Mouse (Mus musculus) embryonic facial prominence, embryonic 10.5 days (tissue): ENCODE data around the gene Tnf. TPM values are rescaled to one million over a fixed set of nuclear protein-coding genes. Genes with fewer than 3 reads are reported as not detected.

Experiments used
- DNase-seq: peaks from one replicate; pipeline ENCODE4 v3.0.0-alpha.2; 2017; ENCODE audit warnings: low spot score
- H3K27ac ChIP-seq: fragments of 300-500 bp; sonication (generic); replicated peaks from 2 replicates; pipeline ENCODE4 v1.5.1; 2016; ENCODE audit warnings: mild to moderate bottlenecking
- H3K27me3 ChIP-seq: fragments of 300-500 bp; sonication (generic); replicated peaks from 2 replicates; pipeline ENCODE4 v1.6.1; 2016; ENCODE audit warnings: low read depth, mild to moderate bottlenecking; ENCODE audit not compliant: poor library complexity, severe bottlenecking
- H3K36me3 ChIP-seq: fragments of 300-500 bp; sonication (generic); replicated peaks from 2 replicates; pipeline ENCODE4 v1.6.1; 2016; ENCODE audit warnings: mild to moderate bottlenecking, moderate library complexity
- H3K4me1 ChIP-seq: fragments of 300-500 bp; sonication (generic); 2 replicates; pipeline ENCODE4 v1.6.1; 2016
- H3K4me3 ChIP-seq: fragments of 300-500 bp; sonication (generic); 2 replicates; pipeline ENCODE4 v1.5.1; 2016; ENCODE audit warnings: mild to moderate bottlenecking, moderate library complexity
- H3K9me3 ChIP-seq: fragments of 300-500 bp; sonication (generic); 2 replicates; pipeline ENCODE4 v1.6.1; 2016; ENCODE audit warnings: mild to moderate bottlenecking
- WGBS: fragments of 180-500 bp; shearing (Covaris S2); methylation state at CpG from one replicate; pipeline ENCODE4 v1.1.7; 2016; 5-methylcytosine and 5-hydroxymethylcytosine counted together
- polyA plus RNA-seq: library from polyadenylated mRNA; unstranded; fragments of >200 nt; fragmentation: Nextera tagmentation; extraction: Ambion mirVana; gene quantifications from 2 replicates; pipeline ENCODE4 v1.2.1, GENCODE M21; 2016

Tnf gene
- polyA plus RNA-seq, 1 experiment from 2014 or later: not detected

DNA sequence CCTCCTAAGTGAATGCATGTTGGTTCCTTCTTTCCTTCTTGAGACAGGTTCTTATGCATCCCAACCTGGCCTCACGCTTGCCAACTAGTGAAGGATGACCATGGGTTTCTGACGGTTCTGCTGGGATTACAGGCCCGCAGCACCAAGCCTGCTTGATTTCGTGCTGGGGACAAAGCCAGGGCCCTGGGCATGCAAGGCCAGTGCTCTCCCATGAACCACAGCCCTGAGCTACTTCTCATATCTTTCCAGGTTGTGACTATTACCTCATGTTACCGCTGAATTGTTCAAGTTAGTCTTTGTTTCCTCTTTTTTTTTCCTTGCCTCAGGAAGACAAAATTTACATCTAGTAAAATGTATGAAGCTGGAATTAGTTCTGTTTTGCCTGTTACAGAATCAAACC lies 8.9 kb downstream of the Tnf start:
- Histone ChIP-seq H3K27me3 (peaks cover 48% of the 10 kb centered on the region), H3K4me1 (peaks cover 31% of the 10 kb centered on the region), H3K4me3 (no peak overlapping the region), H3K9me3 (no peaks in the 10 kb centered on the region), H3K27ac (no peak overlapping the region), H3K36me3 (no peaks in the 10 kb centered on the region)
- no peak for DNase-seq
- whole genome bisulfite sequencing: 84% methylated on average over 5 of the region's 5 CpGs

DNA sequence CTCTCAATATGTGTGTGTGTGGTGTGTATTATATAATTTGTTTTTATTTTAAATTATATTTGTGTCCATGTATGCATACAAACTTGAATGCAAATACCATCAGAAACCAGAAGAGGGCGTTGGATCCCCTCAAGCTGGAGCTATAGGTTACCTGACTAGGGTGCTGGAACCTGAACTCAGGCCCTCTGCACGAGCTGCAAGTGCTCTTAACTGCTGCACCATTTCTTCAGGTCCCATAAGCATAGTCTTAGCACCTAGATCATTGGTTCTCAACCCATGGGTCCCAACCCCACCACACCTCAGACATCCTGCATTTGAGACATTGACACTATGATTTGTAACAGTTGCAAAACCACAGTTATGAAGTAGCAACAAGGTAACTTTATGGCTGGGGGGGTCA lies 10.1 kb downstream of the Tnf start:
- Histone ChIP-seq H3K4me3 (no peak overlapping the region), H3K4me1 (peaks cover 33% of the 10 kb centered on the region), H3K36me3 (no peaks in the 10 kb centered on the region), H3K9me3 (no peaks in the 10 kb centered on the region), H3K27me3 (peaks cover 36% of the 10 kb centered on the region), H3K27ac (no peak overlapping the region)
- DNase-seq: no peak
- 62% methylated on average over 2 of the region's 2 CpGs for WGBS

DNA sequence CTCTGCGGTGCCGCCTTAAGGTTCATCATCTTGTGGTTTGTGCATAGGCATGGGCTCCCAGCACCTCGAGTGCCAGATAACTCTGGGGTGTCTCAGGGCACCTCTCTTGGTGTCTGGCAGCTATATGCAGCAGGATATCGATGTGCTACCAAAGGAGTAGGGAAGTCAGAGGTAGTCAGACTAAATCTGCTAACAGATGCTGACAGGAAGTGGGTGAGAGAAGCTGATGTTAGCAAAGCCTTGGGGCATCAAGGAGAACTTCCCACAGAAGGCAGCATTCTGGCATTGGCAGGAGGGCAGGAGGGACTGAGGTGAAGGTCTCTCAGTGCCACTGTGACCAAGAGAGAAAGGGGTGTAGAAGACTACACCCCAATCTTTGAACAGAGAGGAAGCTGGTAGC lies 11.7 kb downstream of the Tnf start:
- no peak overlapping the region for H3K4me3 ChIP-seq
- H3K9me3 ChIP-seq: no peaks in the 10 kb centered on the region
- H3K27ac ChIP-seq: no peak overlapping the region
- WGBS: 81% methylated on average over 4 of the region's 4 CpGs
- peaks cover 19% of the 10 kb centered on the region for H3K27me3 ChIP-seq
- no peak for DNase-seq
- peaks cover 34% of the 10 kb centered on the region for H3K4me1 ChIP-seq
- H3K36me3 ChIP-seq: no peaks in the 10 kb centered on the region

DNA sequence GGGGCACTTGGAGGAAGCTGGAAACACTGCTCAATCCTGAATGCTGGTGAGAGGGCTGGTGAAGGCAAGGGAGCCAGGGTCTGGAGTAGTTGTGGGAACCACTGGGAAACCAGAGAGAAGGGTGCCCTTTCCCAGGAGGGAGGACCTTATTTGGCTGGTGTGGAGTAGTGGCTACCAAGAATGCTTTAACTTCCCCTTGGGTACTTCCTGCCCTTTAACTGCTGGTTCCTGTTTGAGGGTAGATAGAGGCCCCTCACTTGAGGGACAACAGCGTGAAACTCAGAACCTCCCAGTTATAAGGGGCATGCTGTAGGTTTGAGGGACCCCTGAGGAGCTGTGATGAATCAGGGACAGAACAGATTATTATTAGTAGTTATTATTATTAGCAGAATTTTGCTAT lies 12.6 kb downstream of the Tnf start:
- Histone ChIP-seq H3K36me3 (no peaks in the 10 kb centered on the region), H3K4me1 (peaks cover 28% of the 10 kb centered on the region), H3K27ac (no peak overlapping the region), H3K27me3 (peaks cover 10% of the 10 kb centered on the region), H3K9me3 (no peaks in the 10 kb centered on the region), H3K4me3 (no peak overlapping the region)
- DNase-seq: no peak
- WGBS: 55% methylated on average over 1 of the region's 1 CpGs

DNA sequence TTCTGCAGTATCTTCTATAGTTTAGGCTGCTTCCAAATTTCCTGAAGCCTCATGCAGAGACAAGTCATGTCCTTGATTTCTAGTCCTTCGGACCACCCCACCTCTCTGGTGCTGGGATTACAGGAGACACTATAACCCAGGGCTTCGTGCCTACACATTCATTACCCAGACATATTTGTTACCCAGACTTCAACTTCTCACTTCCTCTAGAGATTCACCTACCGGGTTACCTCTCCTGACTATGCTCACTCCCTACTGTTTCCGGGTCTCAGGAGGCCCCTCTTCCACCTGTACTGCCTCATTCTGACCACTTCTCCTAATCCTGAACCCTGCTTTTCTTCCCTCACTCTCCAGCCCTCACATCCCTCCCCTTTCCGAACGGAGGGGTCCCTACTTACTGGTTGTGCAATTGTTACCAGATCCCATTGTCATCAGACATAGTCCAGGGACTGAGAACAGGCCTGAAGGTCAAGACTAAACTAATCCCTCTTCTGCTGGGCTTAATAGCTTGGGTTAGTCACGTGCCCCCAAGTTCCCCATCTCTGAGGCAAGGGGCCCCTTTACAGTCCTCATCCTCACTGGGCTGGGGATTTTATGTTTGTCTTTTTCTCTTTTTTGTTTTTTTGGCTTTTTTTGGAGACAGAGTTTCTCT lies 13.7 kb downstream of the Tnf start, which contains the start of gene Lst1:
Gene Lst1, minus strand, starts transcription at position 481 of the 652 bp plus-strand sequence.
- Histone ChIP-seq H3K9me3 (no peaks in the 10 kb centered on the region), H3K4me1 (peaks cover 25% of the 10 kb centered on the region), H3K4me3 (no peak within 1 kb of the TSS), H3K27ac (no peak within 1 kb of the TSS; the same call in 1 of the 2 replicates), H3K27me3 (no peaks in the 10 kb centered on the region), H3K36me3 (no peaks in the 10 kb centered on the region)
- WGBS: 74% methylated on average over 7 of the region's 7 CpGs
- no peak for DNase-seq

DNA sequence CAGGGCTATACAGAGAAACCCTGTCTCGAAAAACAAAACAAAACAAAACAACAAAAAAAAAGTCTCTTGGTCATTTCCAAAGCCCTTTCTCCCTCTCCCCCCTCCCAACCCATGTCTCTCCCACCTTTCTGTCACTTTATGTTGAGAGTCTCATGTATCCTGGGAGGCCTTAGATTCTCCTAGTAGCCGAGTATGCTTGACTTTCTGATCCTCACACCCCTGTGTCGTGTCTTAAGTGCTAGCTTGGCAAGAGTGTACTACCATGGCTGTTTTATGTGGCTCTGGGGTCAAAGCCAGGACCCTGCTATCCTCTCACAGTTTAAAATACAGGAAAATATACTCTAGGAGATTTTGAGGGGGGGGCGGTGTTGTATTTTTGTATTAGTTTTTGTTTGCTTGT lies 14.5 kb downstream of the Tnf start:
- 77% methylated on average over 4 of the region's 4 CpGs for WGBS
- Histone ChIP-seq H3K9me3 (no peaks in the 10 kb centered on the region), H3K4me3 (no peak overlapping the region), H3K4me1 (peaks cover 25% of the 10 kb centered on the region), H3K36me3 (no peaks in the 10 kb centered on the region), H3K27me3 (no peaks in the 10 kb centered on the region), H3K27ac (no peak overlapping the region)
- no peak for DNase-seq

DNA sequence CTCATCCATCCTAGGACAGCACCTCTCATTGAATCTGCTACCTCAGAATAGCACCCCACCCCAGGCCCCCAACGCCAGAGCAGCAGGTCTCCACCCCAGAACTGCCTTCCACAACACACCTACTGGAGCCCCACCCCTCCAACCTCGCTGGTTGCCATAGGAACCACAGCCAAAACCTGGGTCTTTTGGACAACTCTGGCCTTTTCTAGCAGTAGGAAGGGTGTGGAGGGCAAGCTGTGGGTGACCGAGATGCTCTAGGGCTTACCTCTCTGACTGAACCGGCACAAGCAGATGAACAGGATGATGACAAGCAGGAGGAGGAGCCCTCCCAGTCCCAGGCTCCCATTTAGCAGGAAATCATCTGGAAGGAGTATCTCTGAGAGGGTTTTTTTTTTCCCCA lies 15.1 kb downstream of the Tnf start:
- Histone ChIP-seq H3K27me3 (no peaks in the 10 kb centered on the region), H3K4me3 (peak overlapping the region; percentile 60), H3K9me3 (no peaks in the 10 kb centered on the region), H3K4me1 (peaks cover 25% of the 10 kb centered on the region), H3K27ac (peak overlapping the region; percentile 85), H3K36me3 (no peaks in the 10 kb centered on the region)
- peak; percentile 72 for DNase-seq
- 3% methylated on average over 4 of the region's 4 CpGs for WGBS

DNA sequence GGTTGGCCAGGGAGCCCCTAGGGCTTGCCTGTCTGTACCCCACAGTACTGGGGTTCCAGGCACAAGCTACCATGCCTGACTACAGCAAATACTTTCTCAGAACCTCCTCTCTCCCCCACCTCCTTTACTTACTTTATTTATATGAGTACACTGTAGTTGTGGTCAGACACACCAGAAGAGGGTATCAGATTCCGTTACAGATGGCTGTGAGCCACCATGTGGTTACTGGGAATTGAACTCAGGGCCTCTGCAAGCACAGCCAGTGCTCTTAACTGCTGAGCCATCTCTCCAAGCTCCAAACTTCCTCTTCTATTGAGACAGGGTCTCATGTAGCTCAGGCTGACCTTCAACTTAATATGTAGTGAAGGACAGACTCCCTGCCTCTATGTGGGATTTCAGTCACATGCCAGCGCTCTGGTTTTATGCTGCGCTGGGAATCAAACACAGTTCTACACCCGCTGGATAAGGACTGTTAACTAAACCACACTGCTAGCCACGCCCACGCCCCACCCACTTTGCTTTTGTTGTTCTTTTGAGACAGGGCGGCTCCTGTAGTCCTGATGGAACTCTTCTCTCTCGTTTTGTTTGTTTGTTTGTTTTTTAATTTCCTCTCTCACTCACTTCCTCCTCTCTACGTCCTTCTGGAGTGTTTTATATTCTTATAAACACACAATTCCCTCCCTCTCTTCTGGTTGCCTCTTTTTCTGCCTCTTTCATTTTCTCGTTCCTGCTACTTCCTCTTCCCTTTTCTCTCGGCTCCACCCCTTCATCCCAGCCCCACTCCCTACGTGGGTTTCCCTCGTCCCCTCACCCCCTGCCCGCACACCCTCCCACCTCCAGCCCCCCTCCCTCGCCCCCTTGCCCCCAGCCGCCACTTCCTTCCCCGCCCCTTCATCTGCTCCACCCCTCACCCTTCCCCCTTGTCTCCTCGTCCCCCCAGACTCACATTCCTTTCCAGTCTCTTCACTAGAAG lies 15.9 kb downstream of the Tnf start:
- peak; percentile 78 for DNase-seq
- no peaks in the 10 kb centered on the region for H3K27me3 ChIP-seq
- H3K4me1 ChIP-seq: peaks cover 25% of the 10 kb centered on the region
- H3K27ac ChIP-seq: peak overlapping the region; percentile 85
- H3K36me3 ChIP-seq: no peaks in the 10 kb centered on the region
- 2% methylated on average over 18 of the region's 18 CpGs for WGBS
- H3K4me3 ChIP-seq: peak overlapping the region; percentile 60
- no peaks in the 10 kb centered on the region for H3K9me3 ChIP-seq

DNA sequence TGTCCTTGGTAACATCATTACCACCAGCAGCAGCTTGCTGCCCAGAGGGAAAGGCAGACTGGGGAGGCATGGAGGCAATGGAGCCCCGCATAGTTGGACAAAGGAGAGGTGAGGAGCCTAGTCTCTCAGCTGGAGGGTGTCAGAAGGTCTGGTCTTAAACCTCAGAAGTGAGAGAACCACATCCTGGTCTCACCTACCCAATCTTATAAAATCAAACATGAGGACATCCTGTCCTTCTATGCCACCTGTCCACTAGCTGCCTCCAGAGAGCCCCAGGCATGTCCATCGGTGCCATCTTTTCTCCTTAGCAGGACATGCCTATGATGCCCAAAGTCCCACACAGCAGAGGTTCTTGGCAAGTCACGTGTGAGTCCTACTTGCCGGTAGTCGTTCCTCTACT lies 21.7 kb downstream of the Tnf start:
- Histone ChIP-seq H3K4me3 (no peak overlapping the region), H3K27me3 (no peaks in the 10 kb centered on the region), H3K4me1 (0 out of 2 replicates have a peak, but pooled peaks cover 6% of the 10 kb centered on the region), H3K27ac (no peak overlapping the region), H3K9me3 (no peaks in the 10 kb centered on the region), H3K36me3 (no peaks in the 10 kb centered on the region)
- WGBS: 89% methylated on average over 5 of the region's 5 CpGs
- no peak for DNase-seq

DNA sequence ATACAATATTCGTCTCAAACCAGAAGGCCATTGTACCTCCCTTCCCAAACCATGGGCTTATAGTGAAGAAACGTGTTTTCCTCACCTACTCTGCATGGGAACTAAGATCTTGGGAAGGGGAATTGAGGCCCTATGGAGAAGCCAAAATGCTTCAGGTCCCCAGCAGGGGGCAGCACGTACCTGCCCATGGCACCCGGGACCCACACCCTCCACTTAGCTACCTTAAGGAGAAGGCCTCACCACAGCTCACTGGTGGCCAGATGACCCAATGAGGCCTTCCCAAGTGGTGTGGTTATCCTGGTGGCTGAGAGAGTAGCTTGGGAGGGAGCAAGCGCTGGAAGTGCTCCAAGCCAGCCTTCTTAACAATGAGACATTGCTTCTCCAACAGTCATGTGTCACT lies 23.3 kb downstream of the Tnf start:
- H3K36me3 ChIP-seq: no peaks in the 10 kb centered on the region
- H3K9me3 ChIP-seq: no peaks in the 10 kb centered on the region
- peak; percentile 80 for DNase-seq
- H3K4me3 ChIP-seq: no peak overlapping the region
- 9% methylated on average over 5 of the region's 5 CpGs for WGBS
- no peak overlapping the region for H3K27ac ChIP-seq
- no peaks in the 10 kb centered on the region for H3K27me3 ChIP-seq
- no peaks in the 10 kb centered on the region for H3K4me1 ChIP-seq

DNA sequence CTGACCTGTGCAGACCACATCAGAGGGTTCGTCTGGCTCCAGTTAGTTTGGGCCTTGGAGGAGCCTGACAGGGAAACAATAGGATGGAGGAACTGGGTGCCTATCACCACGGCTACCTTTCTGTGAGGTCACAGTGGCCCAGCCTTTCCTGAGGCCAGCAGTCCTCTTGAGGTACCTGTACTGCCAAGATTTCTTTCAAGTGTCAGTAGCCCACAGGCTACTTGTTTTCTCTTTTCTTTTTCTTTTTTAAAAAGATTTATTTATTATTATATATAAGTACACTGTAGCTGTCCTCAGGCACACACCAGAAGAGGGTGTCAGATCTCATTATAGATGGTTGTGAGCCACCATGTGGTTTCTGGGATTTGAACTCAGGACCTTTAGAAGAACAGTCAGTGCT lies 25.8 kb downstream of the Tnf start, which contains the start of gene Aif1:
Gene Aif1, minus strand, starts transcription at position 101 of the 400 bp plus-strand sequence.
- Histone ChIP-seq H3K4me1 (no peaks in the 10 kb centered on the region), H3K4me3 (0 out of 2 replicates have a peak within 1 kb of the TSS, but pooled peaks have one; percentile 16), H3K36me3 (no peaks in the 10 kb centered on the region), H3K27me3 (no peaks in the 10 kb centered on the region), H3K9me3 (no peaks in the 10 kb centered on the region), H3K27ac (no peak within 1 kb of the TSS)
- DNase-seq: no peak
- WGBS: 53% methylated on average over 2 of the region's 2 CpGs

DNA sequence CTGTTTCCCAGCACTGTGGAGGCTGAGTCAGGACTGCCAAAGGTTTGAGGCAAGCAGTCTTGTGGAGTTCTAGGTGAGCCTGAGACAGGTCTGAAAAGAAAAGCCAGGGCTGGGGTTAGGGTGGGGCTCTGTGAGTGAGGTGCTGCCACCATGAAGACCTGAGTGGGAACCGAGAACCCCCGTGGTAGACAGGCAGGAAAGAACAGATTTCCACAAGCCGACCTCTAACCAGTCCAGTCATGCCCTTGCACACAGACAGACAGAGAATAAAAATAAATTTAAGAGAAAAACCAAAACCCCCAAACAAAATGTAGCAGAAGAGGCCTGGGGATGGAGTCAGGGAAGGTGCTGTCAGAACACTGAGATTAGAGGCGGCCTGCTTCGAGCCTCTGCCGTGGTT lies 26.4 kb downstream of the Tnf start:
- H3K27ac ChIP-seq: no peak overlapping the region
- 79% methylated on average over 6 of the region's 6 CpGs for WGBS
- no peaks in the 10 kb centered on the region for H3K4me1 ChIP-seq
- no peak for DNase-seq
- no peaks in the 10 kb centered on the region for H3K27me3 ChIP-seq
- no peaks in the 10 kb centered on the region for H3K9me3 ChIP-seq
- 0 out of 2 replicates have a peak overlapping the region, but pooled peaks have one; percentile 16 for H3K4me3 ChIP-seq
- no peaks in the 10 kb centered on the region for H3K36me3 ChIP-seq
